Mouse (Mus musculus): ENCODE data around the gene Akap9.
A peak's percentile ranks its signal among the peaks of the same experiment; 100 is the strongest.
"Not testable (repeated sequence)": the region's sequence is repeated elsewhere in the genome, so short reads cannot be mapped to it uniquely, and the experiment has no call there.

Gene Akap9

DNA sequence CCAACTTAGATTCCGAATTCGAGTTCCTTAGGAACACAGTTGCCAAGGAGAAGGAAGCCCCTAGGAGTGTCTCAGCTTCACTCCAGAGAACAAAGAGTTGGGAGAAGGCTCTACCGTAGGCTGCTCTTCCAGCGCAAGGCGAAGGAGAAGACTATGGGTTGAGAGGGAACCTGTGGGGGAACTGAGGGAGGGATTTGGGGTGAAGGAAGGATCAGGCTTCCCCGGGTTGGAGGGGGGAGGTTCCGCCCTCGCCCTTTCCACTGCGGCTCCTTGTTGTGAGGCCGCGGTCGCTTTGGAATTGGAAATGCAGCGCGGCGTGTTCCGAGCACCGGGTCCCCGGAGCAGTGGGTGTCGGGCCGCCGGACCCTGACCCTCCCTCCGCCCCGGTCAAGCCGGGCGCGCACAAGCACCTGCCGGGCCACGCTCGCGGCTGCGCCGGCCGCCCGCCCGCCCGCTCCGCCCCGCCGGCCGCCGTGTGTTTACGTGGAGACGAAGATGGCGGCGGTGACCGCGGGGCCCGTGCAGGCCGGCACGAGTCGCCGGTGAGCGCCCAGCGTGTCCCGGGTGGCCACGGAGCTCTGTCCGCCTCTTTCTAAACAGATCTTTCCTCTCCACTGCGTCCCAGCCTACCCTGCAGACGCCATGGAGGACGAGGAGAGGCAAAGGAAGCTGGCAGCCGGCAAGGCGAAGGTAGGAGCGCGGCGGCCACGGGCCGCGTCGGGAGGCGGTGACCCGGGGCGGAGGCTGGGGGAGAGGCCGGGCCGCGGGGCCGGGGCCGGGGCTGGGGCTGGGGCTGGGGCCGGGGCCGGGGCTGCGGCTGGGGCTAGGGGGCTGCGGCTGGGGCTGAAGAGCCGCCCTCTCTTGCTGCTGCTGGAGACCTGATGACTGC is at the start of gene Akap9:
TSS of gene Akap9 (plus strand) at position 254 of the 889 bp plus-strand sequence.
- peak; percentile 78 to 87 for DNase-seq

DNA sequence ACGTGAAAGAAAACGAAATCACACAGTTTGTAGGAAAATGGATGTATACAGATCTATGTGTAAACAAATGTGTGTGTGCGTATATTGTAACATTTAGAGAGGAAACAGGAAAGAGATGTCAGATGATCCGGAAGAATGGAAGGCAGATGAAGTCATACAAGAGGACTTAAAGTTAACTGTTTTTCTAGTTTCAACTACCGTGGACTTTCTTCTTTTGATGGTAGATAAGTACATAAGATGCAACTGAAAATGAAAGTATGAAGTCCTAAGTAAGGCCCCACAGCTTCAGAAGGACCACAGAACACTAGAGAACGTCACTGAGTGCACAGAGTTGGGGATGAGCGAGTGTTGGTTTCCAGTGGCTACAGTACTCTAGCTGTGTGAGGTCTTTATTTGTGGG is 41.0 kb upstream of the Akap9 start:
- DNase-seq: not testable (repeated sequence)

DNA sequence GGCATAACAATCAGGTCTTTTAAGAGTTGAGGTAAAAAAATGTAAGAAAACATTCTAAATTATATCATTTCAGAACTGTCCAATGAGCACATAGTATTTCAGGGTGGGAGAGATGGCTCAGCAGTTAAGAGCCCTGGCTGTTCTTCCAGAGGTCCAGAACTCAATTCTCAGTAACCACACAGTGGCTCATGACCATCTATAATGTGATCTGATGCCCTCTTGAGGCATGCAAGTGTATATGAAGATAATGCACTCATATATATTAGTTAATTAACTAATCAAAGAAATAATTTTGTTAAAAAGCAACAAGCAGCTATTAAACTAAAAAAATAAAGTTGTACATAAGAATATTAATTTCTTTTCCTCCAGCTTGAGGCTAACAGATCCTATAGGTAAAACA is 38.7 kb upstream of the Akap9 start:
- DNase-seq: no peak

DNA sequence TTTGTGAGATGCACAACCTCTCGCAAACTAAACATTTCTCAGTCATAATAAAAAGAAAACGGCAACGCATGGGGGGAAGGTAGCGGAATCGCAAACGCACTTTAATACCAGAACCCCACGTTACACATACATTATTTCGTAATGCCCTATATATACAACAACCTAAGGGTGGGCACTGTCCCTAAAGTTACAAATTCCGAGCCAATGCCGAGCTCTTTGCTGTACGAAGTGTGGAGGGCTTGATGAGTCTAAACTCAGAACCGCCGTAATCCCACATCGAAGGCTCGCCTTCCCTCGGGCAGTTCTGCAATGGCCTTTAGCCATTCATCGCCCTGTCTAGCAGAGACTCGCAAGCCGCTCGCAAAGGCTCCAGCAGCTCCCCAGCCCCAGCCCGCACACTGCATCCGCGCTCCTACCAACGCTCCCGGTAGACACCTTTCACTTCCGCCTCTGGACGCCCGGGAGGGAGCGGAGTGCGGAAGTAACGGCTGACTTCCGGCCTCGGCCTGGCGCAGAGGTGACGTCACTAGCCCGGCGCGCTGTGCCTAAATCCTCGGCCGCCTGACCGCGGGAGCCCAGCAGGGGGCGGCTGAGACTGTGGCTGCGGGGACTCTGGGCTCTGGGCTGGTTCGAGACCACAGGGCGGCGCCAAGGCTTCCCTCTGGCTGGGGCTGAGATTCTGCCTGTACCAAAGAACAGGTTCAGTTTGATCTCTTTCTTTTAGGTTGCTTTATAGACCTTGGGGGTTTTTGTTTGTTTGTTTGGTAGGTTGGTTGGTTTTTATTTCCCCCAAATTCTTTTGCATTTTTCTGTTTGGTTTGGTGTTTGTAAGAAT is 34.2 kb upstream of the Akap9 start, which contains the start of gene Mterf1a:
TSS of gene Mterf1a (minus strand) at position 475 of the 835 bp plus-strand sequence.
- DNase-seq: peak; percentile 34 to 49

DNA sequence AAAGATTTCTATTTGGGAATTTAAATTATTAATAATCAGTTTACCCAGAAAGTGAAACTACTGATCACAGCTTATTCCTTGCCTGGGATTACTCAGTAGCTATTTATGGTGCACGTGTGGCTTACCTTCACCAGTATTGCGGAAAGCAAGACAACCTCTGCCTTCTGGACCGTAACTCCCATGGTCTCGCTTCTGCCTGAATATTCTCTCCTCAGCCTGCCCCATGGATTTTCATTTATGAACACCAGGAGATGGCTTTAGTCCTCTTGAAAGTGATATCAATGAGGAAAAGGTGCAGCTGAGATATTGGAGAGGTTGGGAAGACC is 33.6 kb upstream of the Akap9 start:
- not testable (repeated sequence) for DNase-seq

DNA sequence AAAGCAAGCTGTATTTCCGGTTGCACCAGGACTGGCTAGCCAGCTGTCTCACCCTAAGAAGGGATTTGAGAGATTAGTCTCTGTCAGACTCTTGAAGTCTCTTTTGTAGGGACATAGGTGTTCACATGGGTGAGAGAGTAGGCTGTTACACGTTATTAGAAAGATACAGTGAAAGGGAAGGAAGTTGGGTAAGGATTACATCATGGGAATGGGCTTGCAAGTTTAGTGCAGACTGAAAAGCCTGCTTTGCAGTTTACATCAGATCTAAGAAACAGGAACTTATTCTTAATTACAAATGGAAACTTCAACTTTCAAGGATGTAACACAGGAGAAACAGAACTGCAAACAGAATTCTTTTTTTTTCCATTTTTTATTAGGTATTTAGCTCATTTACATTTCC is 22.4 kb upstream of the Akap9 start:
- DNase-seq: no peak

DNA sequence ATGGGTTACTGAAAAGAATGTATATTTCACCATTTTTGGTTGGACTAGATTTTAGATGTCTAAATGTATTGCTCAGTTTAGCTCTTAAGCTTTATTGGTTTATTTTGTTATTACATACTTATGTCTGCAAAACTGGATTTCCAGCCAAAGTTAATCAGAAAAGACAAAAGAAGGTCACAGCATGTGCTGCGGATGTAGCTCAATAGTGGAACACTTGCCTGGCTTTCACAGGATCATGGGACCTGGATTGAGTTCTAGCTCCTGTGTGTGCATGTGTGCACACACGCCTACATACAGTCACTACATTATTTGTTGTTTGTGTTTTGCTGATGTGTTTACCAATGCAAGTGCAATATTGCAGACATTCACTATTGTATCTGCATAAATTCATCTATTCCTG is 5.5 kb upstream of the Akap9 start:
- no peak for DNase-seq

DNA sequence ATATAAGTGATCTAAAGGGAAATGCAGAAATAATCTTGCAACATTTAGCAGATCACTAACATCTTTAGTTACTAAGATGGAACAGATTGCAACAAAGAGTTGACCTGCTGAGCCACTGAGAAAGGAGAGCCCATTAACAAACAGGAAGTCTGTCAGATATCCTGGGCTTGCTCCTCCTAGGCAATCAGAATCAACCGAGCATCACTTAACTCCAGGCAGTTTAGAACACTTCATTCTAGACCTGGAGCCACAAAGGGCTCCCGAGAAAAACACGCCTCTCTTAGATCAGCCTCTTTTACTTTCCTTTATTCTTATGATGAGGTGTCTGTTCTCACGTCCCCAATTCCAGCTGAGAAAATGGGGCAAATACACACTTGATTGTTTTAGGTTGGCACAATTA is 1.2 kb upstream of the Akap9 start:
- no peak for DNase-seq

DNA sequence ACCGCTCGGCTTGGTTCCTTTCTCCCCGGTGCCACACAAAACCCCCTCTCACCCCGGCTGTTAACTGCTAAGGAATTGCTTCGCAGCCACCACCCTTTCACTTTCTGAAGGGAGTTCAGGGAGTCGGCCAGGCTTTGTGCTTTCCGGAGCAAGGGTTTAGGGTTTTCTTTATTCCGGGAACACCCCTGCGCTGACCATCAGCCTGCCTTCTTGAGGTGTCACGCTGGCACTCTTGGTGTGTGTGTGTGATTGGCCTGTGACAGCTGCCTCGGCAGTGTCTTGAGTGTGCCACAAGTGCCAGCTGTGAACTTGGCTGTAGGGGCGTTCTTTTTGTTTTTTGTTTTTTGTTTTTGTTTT is 814 bp downstream of the Akap9 start:
- DNase-seq: peak; percentile 37 to 59

DNA sequence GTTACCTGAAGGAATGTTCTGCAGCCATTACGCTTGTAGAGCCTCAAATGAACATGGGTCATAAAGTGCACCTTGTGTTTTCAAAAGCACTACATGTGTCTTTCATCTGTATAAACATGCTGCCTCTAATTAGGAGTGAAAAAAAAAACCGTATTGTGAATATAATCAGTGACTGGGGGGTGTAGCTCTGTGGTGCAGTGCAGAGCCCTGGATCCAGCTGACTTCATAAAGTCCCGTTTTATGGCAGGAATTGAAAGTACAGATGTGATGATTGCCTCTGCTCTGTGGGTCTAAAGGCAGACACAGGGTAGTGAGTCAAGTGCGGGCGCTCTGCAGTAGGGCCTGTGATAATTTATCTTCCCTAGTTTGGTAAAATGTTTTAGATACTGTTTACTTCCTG is 2.9 kb downstream of the Akap9 start:
- no peak for DNase-seq

DNA sequence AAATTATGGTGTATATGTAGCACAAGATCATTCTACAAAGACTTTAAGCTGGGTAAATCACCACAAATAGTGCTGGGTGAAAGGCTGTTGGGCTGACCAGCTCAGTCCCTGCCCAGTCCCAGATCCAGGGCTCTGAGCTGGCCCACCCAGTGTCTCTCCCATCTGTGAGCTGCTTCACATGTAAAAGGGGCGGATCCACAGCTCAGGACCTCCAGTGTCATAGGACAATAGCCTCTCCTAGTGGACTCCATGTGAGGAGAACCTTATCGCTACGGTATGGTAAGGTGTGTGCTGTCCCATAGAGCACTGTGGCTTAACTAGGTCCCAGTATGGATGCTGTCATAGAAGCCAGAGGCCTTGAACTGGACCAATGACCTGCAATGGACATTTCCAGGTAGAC is 3.8 kb downstream of the Akap9 start:
- no peak for DNase-seq

DNA sequence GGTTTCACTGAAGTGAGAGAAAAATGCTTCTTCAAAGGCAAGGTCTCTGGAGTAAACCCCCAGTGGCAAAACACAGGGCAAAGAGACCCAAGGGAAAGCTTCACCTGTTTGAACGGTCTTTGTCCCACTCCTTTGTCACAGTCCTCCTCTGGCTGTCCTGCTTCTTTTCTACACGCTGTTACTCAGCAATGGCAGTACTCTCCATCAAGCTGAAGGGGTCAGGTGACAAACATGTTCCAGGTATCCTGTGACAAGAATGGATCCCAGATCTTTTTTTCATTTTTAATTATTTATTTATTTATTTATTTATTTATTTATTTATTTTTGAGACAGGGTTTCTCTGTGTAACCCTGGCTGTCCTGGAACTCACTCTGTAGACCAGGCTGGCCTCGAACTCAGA is 5.7 kb downstream of the Akap9 start:
- no peak for DNase-seq

DNA sequence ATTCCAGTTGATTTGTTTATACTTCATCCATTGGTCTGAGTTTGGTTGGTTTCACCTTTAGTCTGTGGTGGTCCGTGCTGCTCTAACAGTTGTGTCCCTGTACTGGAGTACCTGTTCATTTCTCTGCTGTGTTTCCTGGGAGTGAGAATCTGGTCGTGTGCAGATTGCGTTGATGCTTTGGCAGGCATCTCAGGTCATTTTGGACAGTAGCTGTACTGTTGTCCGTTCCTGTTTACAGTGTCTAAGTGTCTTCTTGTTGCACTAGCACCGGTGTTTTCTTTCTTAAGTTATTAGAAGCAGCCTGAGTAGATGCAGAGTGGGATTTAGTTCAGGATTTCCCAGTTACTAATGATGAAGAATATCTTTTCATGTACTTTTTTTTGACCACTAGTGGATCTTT is 7.4 kb downstream of the Akap9 start:
- no peak for DNase-seq

DNA sequence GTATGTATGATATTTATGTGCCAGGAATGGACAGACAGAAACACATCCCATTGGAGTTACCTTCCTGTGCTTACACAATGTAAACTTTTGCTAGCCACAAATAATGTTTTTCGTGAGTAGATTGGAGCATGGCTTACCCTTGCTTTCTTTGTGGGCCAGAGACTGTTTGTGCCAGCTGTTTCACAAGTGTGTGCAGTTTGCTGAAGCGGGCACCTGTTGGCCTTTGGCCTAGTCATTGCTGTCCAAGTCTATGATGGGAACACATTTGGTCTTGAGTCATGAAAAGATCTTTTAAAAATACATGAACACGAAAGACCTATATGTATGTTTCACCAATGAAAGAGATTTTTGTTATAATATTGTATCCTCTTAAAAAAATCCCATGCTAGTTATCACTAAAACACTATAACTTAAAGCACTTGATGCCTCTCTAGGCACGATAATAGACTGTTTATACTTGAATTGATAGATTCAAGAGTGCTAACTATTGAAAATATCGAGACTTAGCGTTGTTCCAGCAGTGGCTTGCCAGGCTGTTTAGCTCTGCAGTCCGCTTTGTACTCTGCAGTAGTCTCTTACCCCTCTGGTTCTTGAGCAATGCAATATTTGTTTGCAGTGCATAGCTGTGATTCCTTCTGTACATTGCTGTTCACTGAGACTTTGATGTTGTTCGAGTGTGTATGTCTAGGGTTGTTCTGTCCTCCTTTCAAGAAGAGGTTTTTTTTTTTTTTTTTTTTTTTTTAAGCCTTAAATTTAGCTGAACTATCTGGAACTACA is 8.1 kb downstream of the Akap9 start:
- no peak for DNase-seq

DNA sequence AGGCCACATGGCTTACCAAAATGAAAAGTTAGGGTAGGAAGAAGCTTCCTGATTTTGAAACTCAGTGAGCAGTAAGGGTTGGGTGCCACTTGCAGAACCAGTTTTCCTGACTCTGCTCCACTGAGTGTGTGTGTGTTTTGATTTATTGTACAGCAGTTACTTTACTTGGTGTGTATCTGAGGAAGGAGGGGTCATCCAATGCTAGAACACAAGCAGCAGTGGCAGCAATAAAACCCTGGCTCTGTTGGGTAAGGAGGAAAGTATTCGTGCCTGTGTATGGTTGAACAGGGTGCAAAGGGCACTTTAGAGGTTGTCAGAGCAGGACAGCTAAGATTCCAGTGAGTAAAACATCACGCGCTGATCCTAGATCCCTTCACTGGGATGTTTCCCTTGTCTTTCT is 11.1 kb downstream of the Akap9 start:
- no peak for DNase-seq

DNA sequence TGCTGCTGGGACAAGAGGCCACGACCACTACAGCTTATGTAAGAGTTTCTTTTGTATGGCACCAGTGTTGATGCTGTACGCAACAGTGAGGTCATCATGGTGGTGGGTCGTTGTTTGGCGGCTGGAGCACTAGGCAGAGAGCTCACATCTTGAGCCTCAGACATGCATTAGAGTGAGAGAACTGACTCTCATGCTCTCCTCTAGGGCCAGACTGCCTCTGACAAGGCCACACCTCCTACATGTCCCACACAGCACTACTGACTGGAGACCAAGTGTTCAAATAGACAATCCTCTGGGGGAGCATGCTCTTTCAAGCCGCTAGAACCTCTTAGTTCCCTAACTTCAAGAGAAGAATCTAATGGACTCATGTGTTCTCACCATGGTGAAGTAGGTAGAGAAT is 11.5 kb downstream of the Akap9 start:
- no peak for DNase-seq

DNA sequence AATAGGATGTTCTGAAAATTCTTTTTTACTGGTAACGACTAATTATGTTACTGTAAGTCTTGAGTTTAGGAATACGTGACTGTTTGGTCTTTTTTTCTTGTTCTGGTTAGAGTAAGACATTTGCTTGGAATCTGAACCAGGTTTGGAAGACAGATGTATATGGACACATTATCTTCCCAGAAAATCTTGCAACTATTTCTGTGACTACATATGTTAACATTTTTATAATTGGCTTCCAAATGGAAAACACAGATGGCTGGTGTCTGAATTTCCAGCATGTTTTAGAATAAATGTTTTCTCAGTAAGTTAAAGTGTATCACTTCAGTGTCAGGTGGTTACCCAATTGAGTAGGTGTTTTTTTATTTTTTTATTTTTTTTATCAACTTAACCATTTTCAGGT is 13.4 kb downstream of the Akap9 start:
- DNase-seq: no peak

DNA sequence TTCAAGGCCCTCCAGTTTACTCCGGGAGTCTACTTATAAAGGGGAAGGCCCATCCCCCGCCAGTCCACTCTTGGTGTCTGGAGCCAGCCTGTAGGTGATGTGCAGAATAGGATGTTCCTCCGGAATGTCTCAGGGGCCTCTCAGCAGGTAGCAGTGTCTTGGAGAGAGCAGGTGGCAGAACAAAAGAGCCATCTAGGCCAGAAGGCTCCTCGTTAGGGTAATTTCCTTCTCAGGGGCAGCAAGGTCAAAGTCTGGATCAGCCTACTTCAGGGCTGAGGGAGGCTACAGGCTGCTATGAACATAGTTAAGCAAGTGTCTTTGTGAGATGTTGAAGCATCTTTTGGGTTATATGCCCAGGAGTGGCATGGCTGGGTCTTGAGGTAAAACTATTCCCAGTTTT is 15.3 kb downstream of the Akap9 start:
- not testable (repeated sequence) for DNase-seq

DNA sequence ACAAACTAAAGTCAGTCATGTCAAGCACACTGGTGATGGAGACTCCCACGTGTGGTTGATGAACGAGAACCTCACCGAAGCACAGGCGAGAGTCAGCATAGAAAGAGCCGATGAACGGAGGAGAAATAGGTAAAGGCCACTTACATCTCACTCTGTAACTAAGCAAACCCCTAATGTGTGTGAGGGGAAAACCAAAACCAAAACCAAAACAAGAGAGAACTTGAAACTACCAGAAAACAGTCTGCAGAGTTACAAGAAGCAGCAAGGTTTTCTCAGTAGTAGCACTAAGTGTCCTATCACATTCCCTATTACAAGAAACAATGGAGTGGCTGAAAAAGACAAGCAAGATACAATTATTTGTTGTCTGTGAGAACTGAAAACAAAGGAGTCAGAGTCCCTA is 24.6 kb downstream of the Akap9 start:
- no peak for DNase-seq

DNA sequence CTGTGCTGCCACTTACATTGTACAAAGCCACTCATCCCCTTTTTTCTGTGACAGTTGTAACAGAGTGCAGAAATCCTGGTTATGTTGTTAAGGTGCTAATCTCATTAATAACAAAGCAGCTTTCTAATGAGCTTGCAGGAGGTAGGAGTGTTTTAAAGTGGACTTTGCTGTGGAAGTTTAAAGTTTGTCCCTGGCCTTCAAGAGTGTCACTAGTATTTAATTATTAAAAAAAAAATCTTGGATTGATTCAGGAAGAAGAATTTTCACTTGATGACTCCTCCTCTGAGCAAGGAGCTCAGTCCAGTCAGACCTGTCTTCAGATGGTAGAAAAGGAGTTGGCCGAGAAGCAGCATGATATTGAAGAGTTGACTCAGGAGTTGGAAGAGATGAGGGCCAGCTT is 26.7 kb downstream of the Akap9 start:
- no peak for DNase-seq

DNA sequence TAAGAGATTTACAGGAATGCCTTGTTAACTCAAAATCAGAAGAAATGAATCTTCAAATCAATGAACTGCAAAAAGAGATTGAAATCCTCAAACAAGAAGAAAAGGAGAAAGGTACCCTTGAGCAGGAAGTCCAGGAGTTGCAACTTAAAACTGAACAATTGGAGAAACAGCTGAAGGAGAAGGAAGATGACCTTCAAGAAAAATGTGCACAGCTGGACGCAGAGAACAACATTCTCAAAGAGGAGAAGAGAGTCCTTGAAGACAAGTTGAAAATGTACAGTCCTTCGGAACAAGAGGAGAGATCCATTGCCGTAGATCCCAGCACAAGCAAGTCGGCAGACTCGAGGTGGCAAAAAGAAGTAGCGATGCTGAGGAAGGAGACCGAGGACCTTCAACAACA is 33.4 kb downstream of the Akap9 start:
- DNase-seq: no peak

DNA sequence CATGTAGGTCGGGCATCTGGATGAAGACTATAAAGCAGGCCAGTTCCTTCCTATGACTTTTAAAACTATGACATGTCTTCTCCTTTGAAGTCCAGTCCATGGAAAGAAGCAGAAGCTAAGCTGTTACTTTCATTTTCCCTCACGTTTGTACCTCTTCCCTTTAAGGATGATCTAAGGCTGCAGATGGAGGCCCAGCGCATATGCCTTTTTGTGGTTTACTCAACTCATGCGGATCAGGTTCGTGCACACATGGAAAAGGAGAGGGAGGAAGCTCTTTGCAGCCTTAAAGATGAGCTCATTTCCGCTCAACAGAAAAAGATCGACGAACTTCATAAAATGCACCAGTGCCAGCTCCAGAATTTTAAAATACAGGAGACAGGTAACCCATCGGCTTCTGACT is 40.6 kb downstream of the Akap9 start:
- no peak for DNase-seq

DNA sequence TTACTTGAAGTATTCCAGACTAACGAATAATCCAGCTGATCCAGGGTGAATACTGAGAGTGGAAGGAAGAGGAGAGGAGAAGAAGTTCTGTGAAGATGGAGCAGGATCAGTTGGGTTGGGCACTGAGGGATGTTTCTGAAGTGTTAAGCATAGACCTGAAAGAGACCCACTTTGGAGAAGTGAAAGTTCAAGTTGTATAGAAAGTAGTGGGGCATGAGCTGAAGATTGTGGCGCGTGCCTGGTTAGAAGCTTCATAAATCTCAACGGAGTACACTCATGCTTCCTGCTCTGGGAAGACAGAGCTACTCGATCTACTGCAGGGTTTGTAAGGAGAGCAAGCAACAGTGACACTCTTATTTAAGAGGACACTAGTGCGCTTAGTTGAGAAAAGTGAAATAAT is 41.3 kb downstream of the Akap9 start:
- no peak for DNase-seq
